Mouse (Mus musculus): ENCODE results near the gene Defb26.

Gene Defb26

DNA sequence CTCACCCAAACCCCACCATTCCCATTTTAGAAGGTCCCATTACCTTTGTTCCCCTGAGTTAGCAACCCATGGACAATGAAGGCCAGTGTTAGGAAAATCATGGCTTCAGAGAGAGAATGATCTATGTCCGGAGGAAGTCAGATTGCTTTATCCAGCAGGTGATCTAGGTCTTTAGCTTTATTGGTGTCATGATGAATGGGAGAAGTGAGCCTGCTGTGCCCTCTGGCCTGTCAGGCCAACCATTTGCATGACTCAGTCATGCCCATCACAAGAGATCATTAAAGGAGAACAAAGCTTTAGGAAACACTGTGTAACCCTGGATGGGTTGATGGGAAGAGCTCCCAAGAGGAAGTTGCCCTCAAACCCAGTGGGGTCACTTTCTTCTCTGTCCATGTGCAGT is at the start of gene Defb26:
Gene Defb26, minus strand, starts transcription at position 101 of the 400 bp plus-strand sequence.
- DNase-seq (ENCODE audit: low spot score): no peak

DNA sequence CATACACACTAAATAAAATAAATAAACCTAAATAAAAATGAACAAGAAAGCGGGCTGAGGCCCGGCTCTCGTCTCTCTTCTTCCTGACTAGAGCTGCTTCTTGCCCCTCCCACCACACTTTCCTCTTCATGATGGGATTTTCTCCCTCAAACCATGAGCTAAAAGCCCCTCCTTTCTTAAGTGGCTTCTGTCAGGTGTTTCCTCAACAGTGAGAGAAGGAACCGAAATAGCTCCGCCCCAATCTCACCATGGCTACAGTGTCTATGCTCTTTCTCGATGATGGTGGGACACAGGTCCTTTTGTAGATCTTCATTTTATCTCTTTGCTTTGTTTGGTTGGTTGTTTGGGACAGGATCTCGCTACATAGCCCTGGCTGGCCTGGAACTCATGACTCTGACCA is 45.2 kb upstream of the Defb26 start:
- DNase-seq (ENCODE audit: low spot score): no peak

DNA sequence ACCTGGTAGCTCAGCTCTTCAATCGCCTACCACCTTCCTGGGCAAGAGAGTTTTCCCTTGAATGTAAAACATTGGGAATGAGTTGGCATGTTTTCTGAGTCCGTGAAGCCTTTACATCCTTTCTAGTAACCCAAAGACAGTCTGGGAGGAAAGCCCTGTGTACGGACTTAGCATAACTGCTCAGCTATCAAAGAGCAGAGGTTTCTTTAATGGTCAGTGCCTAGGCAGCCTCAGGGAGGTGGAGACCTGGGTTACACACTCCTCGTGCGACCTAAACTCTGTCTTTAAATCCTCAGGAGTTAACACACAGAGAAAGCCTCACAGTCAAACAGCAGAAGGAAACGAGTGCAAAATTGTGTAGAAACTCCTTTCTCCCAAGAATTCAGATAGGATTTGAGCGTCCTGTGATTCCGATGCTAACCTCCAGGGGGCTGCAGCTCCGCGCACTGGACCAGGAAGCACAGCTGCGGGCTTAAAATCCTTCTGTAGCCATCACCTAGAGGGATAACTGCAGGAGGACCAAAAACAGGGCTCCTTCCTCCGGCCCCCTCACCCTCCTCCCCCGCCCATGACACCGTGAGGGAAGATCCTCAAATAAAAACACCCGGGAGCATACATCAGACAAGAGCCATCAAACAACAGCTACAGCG is 42.4 kb upstream of the Defb26 start:
- peak; percentile 41 for DNase-seq (ENCODE audit: low spot score)

DNA sequence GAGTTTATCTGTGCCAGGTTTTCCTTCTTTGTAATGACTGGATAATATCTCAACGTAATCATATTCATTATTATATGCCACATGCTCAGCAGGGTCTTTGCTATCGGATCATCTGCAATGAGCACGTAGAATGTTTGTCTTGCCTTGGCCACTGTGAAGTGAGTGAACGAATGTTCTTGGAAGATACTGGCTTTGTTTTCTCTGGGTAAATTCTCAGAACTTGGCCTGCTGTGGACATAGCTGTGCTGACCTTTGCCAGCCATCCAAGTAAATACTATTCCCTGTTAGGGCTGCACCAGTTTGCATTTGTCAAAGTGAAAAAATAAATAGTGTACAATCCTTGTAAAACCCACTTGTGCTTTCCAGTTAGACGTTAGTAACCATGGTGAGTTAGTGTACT is 36.6 kb upstream of the Defb26 start:
- no peak for DNase-seq (ENCODE audit: low spot score)

DNA sequence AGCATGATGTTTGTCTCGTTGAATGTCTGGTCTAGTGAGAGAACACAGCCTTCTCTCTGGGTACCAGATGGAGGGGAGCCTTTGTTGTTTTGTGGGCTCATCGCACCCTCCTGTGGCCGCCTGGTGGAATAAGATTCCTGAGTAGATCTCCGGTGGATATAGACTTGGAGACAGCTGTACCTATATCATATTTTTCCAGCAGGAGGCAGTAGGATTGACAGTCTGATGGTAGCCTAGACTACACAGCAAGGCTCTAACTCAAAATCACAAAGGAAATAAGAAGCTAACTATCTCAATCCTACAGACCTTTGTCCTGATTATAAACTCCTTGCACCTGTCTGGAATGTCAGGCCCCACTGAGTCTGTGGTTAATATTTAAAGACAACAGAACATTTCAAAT is 33.2 kb upstream of the Defb26 start:
- DNase-seq (ENCODE audit: low spot score): peak; percentile 38

DNA sequence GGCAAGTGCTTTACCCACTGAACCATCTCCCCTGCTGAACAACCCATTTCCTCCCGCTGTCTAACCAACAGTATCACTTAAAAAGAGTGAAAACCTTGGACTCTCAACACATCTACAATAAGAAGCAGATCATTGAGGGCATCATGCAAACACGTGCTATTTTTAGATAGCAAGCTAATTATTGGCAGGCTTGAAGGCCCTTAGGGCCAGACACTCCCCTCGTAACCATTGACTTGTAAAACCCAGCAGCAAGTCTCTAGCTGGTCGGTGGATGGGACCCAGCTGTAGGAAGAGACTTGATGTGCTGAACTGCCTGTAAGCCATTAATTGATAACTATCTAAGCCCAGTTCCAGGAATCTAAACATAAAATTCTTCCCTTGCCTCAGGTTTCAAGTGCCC is 32.0 kb upstream of the Defb26 start:
- DNase-seq (ENCODE audit: low spot score): no peak

DNA sequence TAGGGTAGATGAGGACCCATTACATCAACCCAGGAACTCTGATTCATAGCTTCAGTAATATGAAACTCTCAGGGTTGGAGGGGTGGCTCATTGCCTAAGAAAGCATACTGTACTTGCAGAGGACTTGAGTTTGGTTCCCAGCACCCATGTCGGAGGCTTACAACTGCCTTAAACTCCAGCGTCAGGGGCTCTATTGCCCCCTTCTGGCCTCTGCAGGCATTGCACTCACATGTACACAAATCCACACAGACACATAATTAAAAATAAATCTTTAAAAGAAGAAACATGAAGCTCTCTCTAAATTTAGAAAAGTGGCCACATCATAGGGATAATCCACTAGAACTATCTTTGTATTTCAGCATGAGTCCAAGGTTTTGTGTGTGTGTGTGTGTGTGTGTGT is 31.4 kb upstream of the Defb26 start:
- no peak for DNase-seq (ENCODE audit: low spot score)

DNA sequence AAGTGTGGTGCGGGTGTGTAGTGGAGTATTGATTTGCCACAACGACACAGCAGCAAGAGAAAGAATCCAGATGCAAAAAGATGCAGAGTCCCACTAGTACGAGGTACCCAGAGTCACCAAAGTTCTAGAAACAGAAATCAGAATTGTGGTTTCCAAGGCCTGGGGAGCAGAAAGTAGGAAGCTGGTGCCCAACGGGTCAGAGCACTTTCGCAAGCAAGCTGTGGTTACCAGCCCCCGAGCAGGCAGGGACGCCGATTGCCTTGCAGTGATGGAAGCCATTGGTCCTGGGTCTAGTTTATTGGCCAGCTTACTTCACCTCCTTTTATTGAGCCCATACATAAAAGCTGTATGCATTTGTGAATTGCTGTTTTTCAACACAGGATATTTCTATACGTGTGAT is 30.5 kb upstream of the Defb26 start:
- no peak for DNase-seq (ENCODE audit: low spot score)

DNA sequence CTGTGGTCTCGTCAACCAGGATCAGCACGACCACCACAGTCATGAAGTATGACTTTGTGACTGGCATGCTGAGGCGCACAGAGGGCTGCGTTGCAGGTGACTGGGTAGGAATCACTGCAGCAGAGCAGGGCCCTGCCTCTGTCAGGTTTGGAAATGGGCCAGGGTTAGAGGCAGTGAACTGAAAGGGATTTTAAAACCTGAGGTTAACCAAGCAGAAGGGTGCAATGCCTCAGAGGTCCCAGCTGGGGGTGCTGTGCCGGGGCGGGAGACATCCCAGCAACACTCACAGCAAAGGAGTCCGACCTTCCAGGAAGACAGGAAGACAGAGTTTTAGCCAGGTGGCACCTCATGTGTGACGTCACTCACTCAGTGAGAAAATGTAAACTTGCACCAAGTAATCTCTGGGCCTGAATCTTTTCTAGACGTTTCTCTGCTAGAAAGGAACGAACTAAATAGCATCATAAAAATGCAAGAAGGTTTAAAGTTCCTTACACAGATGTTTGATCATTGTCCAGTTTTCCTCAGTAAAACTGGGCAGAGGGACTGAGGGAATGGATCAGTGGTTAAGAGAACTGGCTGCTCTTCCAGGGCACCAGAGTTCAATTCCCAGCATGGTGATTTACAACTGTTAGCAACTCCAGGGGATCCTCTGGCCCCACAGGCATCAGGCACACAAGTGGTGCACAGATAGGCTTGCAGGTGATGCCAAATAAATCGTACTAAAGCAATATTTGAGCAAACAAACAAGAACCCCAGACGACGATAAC is 28.6 kb upstream of the Defb26 start, which contains the start of gene Defb29:
Gene Defb29, minus strand, starts transcription at position 155 of the 767 bp plus-strand sequence.
- DNase-seq (ENCODE audit: low spot score): no peak

DNA sequence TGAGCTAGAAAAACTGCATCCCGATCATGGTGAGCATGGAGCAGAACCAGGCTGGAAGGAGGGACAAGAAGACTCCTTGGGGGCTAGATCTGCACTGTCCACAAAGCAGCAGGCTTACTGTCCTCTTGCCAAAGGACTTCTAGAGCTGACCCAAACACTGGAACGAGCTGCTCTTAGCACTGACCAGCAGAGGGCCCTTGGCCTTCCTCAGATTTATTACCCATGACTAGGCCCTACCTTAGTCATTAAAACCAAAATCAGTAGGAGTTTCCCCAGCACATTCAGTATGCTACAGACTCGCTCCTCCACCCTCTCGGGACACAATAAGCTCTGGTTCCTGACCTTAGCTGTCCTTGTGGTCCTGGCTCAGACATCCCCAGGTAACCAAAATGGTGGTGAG is 6.5 kb upstream of the Defb26 start, which contains the start of gene Defb28:
Gene Defb28, plus strand, starts transcription at position 275 of the 400 bp plus-strand sequence.
- no peak for DNase-seq (ENCODE audit: low spot score)

DNA sequence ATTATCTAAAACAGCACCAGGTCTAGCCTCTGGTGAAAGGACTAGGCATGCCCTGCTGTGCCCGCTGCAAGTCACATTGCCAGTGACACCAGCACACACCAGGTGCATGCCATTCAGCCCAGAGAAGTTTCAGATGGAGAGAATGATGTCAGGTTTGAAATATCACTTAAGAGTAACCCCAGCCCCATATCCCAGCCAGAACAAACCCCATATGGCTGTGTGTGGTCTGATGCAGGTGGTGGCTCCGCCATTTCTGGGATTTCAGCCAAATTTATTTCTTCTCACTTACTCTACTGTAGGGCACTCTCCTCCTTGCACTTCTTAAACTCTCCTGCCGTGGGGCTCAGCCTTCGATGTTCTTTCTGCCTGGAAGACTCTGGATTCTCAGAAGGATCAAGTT is 4.6 kb upstream of the Defb26 start:
- no peak for DNase-seq (ENCODE audit: low spot score)

DNA sequence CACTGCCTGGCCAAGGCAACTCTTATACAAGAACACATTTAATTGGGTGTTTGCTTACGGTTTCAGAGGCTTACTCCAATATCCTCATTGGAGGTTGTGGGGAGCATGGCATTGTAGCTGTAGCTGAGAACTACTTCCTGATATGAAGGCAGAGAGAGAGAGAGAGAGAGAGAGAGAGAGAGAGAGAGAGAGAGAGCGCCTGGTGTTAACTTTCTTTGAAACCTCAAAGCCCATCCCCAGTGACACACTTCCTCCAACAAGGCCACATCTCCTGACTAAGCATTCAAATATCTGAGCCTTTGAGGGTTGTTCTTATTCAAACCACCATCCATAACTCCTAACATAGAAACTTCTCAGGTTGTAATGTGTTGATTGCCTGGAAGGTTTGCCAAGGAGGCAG is 7.5 kb downstream of the Defb26 start:
- DNase-seq (ENCODE audit: low spot score): no peak

DNA sequence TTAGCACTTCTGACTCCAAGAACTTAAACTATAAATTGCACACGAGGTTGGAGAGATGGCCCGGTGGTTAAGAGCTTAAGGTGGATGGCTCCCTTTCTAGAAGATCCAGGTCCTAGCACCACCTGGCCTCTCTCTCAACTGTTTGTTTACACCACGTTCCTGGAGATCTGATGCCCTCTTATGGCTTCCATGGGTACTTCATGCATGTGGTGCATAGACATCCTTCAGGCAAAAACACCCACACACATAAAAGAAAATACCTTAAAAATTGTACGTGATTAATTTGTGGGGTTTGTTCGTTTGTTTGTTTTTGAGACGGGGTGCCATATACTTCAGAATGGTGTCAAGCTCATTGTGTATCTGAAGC is 10.6 kb downstream of the Defb26 start:
- no peak for DNase-seq (ENCODE audit: low spot score)

DNA sequence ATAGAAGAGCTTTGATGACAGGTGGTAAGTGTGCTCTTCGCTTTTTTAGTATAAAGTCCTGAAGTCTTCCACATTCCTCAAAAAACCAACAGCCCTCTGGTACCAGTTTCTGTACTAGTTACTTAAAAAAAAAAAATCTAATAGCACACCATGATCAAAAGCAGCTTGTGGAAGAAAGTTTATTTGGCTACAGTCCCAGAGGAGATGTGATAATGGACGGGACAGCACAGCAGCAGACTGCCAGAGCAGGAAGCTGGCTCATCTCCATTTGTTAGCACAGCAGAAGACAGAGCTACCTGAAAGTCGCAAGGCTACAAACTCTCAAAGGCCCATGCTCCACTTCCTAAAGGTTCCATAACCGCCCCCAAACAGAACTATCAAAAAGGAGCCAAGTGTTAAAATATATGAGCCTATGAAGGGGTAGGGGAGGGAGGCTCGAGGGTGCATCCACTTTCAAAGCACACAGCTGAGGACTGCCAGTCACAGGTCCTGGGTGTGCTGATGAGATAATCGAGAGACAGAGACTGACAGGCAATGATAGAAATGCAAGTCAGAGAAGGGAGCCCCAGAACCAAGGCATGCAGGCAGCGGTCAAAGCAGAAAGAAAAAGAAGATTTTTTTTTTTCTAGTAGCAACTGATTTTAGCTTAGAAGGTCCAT is 11.2 kb downstream of the Defb26 start:
- no peak for DNase-seq (ENCODE audit: low spot score)

DNA sequence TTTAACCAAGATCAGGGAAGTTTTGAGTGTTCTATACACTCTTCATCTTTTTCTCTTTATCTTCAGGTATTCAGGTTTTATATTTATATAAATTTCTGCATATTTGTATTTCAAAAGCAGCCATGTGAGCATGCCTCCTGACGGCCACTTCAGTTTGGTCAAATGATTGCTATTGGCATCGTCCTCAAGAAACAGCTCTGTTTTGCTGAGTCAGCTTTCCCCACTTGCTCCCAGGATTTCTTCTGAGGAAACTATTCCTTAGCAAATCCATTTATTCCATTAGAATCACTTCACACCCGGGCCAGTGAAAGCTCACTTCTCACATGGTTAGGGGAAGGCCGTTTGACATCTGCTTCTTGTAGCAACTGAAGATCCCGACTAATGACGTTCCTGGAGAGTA is 13.5 kb downstream of the Defb26 start:
- DNase-seq (ENCODE audit: low spot score): no peak

DNA sequence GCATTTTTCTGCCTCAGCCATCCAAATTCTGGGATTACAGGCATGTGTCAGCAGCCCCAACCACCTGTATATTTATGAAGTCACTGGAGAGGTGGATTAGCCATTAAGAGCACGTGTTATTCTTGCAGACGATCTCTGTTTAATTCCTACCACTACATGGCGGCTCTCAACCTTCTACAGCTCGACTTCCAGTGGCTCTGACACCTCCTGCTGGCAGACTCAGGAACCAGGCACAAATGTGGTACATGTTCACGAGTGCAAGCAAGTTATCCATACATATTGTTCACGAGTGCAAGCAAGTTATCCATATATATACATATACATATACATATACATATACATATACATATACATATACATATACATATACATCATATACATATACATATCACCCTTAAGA is 18.3 kb downstream of the Defb26 start:
- no peak for DNase-seq (ENCODE audit: low spot score)

DNA sequence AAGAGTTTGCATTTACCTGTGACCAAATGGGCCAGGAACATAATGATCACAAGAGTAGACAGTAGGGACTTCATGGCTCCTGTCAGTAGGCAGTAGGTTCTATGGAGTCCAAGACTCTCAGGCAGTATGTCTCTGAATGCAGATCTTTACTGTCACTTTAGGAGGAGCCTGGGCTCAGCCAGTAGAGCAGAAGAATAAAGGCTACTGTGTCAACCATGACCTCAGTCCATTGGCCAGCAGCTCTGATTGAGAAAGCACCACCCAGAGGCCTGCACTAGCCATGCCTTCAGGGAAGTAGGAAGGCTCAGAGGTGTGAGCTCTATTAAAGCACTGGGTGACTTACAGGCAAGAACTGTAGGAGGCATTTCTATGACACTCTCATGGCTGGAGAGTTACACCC is 21.5 kb downstream of the Defb26 start, which contains the start of gene Defb22:
Gene Defb22, minus strand, starts transcription at position 101 of the 400 bp plus-strand sequence.
- DNase-seq (ENCODE audit: low spot score): no peak

DNA sequence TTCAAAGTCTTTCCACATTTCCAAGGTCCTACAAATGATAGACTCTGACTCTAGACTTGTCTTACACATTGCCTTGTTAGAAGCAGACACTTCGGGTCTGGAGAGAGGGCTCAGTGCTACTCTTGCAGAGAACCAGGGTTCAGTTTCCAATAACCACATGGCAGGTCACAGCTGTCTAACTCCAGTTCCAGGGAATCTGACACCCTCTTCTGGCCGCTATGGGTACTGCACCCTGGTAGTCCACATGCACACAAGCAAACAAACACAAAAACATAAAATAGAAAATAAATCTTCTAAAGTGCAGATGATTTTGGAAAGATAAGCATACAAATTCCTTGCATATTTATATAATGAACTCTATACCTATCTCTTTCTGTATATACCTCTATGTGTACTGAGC is 24.5 kb downstream of the Defb26 start:
- no peak for DNase-seq (ENCODE audit: low spot score)

DNA sequence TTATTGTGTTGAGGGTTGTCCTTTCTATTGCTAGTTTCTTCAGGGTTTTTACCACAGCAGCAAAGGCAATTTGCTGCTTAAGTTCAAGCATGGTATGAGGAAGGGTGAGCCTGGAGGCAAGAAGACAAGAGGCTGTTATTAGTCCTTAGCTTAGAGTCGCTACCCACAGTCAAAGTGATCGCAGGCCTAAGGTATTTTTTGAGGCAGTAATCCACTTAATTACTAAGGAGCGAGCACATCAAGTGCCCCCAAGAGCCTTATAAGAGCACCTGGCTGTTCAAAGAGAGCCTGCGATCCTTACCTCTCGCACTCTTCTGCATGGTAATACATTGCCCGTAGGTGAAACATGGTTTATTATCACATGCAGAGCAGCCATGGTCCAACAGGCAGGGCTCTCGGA is 29.8 kb downstream of the Defb26 start:
- DNase-seq (ENCODE audit: low spot score): no peak

DNA sequence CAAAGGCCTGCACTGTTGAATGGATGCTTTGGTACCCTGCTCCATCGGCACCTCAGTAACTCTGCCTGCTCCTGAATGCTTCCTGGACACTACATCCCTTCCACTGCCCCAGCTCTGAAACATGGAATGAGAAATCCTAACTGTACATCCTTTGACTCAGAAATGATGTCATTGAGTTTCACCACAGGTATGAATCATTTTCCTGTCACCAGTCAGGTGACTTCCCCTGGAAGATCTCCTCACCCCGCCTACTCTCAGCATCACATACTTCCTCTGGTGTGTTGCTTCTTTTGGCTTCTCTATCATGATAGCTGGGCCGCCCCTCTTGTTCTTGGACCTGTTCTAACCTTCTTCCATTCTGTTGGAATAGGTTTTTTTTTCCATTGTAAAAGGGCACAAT is 30.6 kb downstream of the Defb26 start:
- DNase-seq (ENCODE audit: low spot score): no peak

DNA sequence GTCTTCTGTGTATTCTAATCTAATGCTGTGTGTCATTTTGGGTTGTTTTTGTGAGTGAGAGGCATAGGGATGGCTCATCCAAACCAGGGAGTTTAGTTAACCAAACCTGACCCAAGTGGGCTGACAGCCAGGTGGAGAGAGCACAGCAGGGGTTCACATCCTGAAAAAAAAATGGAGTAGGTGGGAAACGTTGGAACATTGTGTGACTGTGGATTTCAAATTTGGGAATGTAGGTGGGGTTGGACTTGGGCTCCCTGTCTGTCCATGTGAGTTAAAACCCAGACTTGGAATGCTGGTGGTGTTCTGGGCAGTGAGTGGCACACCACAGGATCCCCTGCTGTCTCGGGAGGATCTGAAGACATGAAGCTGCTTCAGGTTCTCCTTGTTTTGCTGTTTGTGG is 34.7 kb downstream of the Defb26 start, which contains the start of gene Defb20:
Gene Defb20, plus strand, starts transcription at position 301 of the 400 bp plus-strand sequence.
- DNase-seq (ENCODE audit: low spot score): no peak

DNA sequence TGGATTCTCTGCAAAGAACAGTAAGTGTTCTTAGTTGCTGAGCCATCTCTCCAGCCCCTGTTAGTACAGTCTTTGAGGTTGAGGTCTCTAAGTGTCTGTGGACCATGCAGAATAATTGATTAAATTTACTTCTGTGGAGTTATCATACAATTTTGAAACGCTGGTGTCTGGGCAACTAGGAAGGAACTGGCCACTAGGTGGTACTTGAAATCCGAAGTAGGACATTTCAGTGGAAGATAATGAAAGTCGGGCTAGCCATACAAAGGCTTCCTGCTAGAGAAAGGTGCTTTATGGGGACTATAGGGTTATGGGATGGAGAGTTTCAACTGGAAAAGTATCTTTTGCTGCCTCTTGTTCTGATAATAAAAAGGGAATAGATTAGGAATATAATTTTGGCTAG is 39.1 kb downstream of the Defb26 start:
- no peak for DNase-seq (ENCODE audit: low spot score)

DNA sequence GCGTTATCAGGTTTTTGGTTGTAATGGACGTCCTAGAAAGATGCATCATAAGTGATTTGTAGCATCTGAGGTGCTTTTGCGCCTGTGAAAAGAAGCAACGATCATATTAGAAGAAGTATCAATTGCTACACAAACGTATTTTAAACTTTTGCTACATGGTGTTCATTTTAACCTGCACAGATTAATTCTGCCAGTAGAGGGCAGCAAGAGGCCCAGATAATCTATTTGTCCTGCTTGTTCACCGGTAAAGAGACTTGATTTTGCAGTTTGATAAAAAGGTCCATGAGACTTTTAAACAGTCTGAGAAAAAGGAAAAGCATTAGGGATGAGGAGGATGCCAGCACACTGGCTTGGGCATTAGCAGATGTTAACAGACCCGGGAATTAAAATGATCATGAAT is 40.5 kb downstream of the Defb26 start:
- peak; percentile 15 for DNase-seq (ENCODE audit: low spot score)
